Mouse (Mus musculus) liver, adult 2 months (tissue): Measurements from ENCODE around the gene Wipf2.

Experiments used
- CTCF ChIP-seq: fragments of 200-500 bp; IDR thresholded peaks from 2 replicates; pipeline ENCODE4 v1.5.1; 2011; ENCODE audit warnings: low read depth, low read length, control low read depth
- POLR2A ChIP-seq: fragments of 200-500 bp; IDR thresholded peaks from 2 replicates; pipeline ENCODE4 v1.6.1; 2011; ENCODE audit warnings: low read length, control low read depth; ENCODE audit not compliant: insufficient read depth; ENCODE audit errors: extremely low read depth

DNA sequence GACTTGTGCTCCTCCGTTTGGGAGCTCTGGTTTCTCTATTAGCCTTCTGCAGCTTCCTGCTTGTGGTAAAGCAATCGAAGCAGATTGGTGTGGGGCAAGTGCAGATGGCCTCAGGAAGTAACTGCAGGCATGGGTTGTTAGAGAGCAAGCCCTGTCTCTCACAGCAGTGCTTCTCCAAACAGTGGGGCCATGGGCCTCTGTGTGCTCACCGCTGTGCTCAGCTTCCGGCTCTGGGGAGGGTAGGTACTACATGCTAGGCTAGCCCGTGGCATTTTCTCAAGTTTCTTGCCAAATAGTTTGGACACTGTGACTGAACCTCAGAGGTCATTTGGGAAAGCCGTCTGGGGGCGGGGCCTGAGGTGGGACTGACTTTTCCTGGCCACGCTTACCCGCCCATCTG is 54.8 kb downstream of the Wipf2 start:
- TF ChIP-seq POLR2A (no peak), CTCF (peak; percentile 29; the same call in 1 of the 2 replicates)
